Mouse (Mus musculus): ENCODE measurements at regions not wholly inside any gene's neighbourhood (a gene's known extent, or its start where the extent isn't known, plus 50 kb on each side); places are given as distances from the start of the nearest gene placed in this dataset.
A peak's percentile ranks its signal among the peaks of the same experiment; 100 is the strongest.

GRCm38 (mm10) chr17:79282771-79283170 lies 72.1 kb downstream of the Cdc42ep3 start:
- no peaks in the 10 kb centered on the region for H3K4me1 ChIP-seq (ENCODE audit: control insufficient read depth, insufficient read depth, low read length)
- no peak overlapping the region for H3K27ac ChIP-seq (ENCODE audit: insufficient read depth, low read depth, low read length)
- H3K4me3 ChIP-seq (ENCODE audit: insufficient read depth, low read length) = no peak overlapping the region
- TF ChIP-seq CTCF (IDR thresholded peaks at IDR 0.05; ENCODE audit: low read depth, low read length) (no peak), POLR2A (IDR thresholded peaks at IDR 0.05; ENCODE audit: borderline replicate concordance, low read depth, low read length) (no peak)

DNA sequence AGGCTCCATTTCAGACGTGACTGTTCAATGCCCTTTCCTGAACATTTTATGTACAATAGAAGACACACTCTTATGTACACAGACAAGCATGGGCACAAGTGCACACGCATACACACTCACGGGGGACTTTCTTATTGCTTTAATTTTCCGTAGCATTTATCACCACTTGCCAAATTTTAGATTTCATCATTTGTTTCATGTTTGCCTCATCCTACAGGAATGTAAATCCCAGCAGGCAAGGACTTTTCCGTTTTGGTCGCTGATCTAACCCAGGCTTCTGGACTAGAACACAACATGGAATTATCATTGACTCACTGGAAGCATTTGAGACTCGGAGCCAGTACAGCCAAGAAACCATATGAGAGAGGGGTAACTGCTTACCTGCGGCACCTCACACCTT lies 81.3 kb downstream of the Cdc42ep3 start:
- Histone ChIP-seq H3K27ac (ENCODE audit: insufficient read depth, low read depth, low read length) (no peak overlapping the region), H3K4me1 (ENCODE audit: control insufficient read depth, insufficient read depth, low read length) (no peaks in the 10 kb centered on the region), H3K4me3 (ENCODE audit: insufficient read depth, low read length) (no peak overlapping the region)
- no peak for TF ChIP-seq POLR2A (IDR thresholded peaks at IDR 0.05; ENCODE audit: borderline replicate concordance, low read depth, low read length)
- no peak for TF ChIP-seq CTCF (IDR thresholded peaks at IDR 0.05; ENCODE audit: low read depth, low read length)

GRCm38 (mm10) chr17:79259691-79260090 lies 95.2 kb downstream of the Cdc42ep3 start:
- no peaks in the 10 kb centered on the region for H3K4me1 ChIP-seq (ENCODE audit: control insufficient read depth, insufficient read depth, low read length)
- TF ChIP-seq POLR2A (IDR thresholded peaks at IDR 0.05; ENCODE audit: borderline replicate concordance, low read depth, low read length) (no peak), CTCF (IDR thresholded peaks at IDR 0.05; ENCODE audit: low read depth, low read length) (no peak)
- no peak overlapping the region for H3K27ac ChIP-seq (ENCODE audit: insufficient read depth, low read depth, low read length)
- H3K4me3 ChIP-seq (ENCODE audit: insufficient read depth, low read length) = no peak overlapping the region

DNA sequence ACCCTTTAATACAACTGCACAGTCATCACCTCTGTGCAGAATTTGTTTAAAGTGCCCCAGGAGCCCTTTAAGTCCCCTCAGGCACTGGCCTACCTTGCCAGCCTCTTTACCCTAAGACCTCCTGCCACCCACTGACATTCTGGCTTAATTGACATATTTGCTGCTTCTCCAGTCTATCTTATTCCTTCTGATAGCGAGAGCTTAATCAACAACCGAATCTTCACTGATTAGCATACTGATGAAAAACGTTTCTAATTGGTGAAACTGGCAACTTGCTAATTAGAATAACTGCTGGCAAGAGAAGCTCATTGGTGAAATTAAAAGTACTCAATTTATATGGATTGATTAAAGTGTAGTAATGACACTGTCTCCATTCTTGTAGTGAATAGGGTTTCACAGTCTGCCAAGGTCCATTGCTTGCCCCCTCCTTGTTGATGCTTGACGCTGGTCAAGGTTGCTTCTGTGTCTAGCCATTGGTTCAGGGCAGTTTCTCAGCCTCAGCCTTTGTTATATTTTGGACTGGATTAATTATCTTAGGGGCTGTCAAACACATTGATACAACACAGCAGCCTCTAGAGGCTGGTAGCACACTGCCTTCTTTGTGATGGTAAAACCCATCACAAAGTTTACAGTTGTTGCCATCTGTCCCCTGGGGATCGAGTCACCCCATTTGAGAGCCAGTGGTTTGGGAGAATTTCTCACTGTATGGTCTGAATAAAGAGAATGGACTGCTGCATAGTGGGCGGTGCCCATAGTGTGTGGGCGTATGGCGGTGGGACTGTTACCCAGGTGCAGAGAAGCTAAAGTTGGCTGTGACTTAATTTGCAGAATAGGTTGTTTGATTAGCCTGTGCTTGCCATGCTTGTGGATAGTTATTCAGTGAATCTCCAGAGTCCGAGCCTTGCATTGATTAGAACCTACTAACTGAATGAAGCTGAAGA lies 107.7 kb downstream of the Cdc42ep3 start:
- TF ChIP-seq POLR2A (IDR thresholded peaks at IDR 0.05; ENCODE audit: borderline replicate concordance, low read depth, low read length) (no peak), CTCF (IDR thresholded peaks at IDR 0.05; ENCODE audit: low read depth, low read length) (no peak)
- H3K4me1 ChIP-seq (ENCODE audit: control insufficient read depth, insufficient read depth, low read length) = no peaks in the 10 kb centered on the region
- no peak overlapping the region for H3K4me3 ChIP-seq (ENCODE audit: insufficient read depth, low read length)
- H3K27ac ChIP-seq (ENCODE audit: insufficient read depth, low read depth, low read length) = no peak overlapping the region

GRCm38 (mm10) chr17:79244121-79244520 lies 110.8 kb downstream of the Cdc42ep3 start:
- H3K4me1 ChIP-seq (ENCODE audit: control insufficient read depth, insufficient read depth, low read length) = no peaks in the 10 kb centered on the region

GRCm38 (mm10) chr17:79243426-79243825 lies 111.5 kb downstream of the Cdc42ep3 start:
- Histone ChIP-seq H3K27ac (ENCODE audit: insufficient read depth, low read depth, low read length) (no peak overlapping the region), H3K4me1 (ENCODE audit: control insufficient read depth, insufficient read depth, low read length) (no peaks in the 10 kb centered on the region), H3K4me3 (ENCODE audit: insufficient read depth, low read length) (no peak overlapping the region)
- TF ChIP-seq CTCF (IDR thresholded peaks at IDR 0.05; ENCODE audit: low read depth, low read length) = no peak
- no peak for TF ChIP-seq POLR2A (IDR thresholded peaks at IDR 0.05; ENCODE audit: borderline replicate concordance, low read depth, low read length)

More at GRCm38 (mm10) chr17:79244121-79244520, 110.8 kb downstream of the Cdc42ep3 start:
- TF ChIP-seq POLR2A (IDR thresholded peaks at IDR 0.05; ENCODE audit: borderline replicate concordance, low read depth, low read length) (no peak), CTCF (IDR thresholded peaks at IDR 0.05; ENCODE audit: low read depth, low read length) (no peak)
- no peak overlapping the region for H3K27ac ChIP-seq (ENCODE audit: insufficient read depth, low read depth, low read length)
- H3K4me3 ChIP-seq (ENCODE audit: insufficient read depth, low read length) = no peak overlapping the region

- H3K27ac ChIP-seq (ENCODE audit: insufficient read depth, low read depth, low read length) = no peak overlapping the region
- H3K4me1 ChIP-seq (ENCODE audit: control insufficient read depth, insufficient read depth, low read length) = no peaks in the 10 kb centered on the region; the same call in 1 of the 2 replicates
- H3K4me3 ChIP-seq (ENCODE audit: insufficient read depth, low read length) = no peak overlapping the region
- no peak for TF ChIP-seq CTCF (IDR thresholded peaks at IDR 0.05; ENCODE audit: low read depth, low read length)
- no peak for TF ChIP-seq POLR2A (IDR thresholded peaks at IDR 0.05; ENCODE audit: borderline replicate concordance, low read depth, low read length)
These were observed 113.4 kb downstream of the Cdc42ep3 start for GRCm38 (mm10) chr17:79241489-79241888.

DNA sequence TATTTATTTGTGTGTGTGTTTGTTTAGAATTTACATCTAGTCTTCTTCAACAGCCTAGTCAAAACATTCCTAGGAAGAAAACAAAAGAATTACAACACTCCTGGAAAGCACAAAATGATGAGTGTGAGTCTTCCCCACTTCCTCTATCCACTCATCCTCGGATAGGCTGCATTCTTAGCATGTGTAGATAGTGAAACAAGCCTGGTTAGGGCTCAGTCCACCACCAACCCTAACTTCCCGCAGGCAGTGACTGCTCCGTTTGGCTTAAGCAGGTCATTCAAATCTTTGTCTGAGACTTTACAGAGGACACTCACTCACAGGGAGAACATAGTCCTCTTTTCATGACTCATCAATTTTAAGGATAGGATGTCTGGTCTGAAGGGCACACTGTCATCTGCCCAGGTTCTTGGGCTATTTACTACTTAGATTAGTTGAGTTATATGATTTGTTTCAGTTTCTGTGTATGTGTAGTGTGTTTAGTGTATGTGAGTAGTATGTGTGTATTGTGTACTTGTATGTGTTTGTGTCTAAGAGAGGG lies 118.6 kb downstream of the Cdc42ep3 start:
- TF ChIP-seq POLR2A (IDR thresholded peaks at IDR 0.05; ENCODE audit: borderline replicate concordance, low read depth, low read length) (no peak), CTCF (IDR thresholded peaks at IDR 0.05; ENCODE audit: low read depth, low read length) (no peak)
- H3K4me1 ChIP-seq (ENCODE audit: control insufficient read depth, insufficient read depth, low read length) = peaks cover 16% of the 10 kb centered on the region
- no peak overlapping the region for H3K27ac ChIP-seq (ENCODE audit: insufficient read depth, low read depth, low read length)
- peak overlapping the region; percentile 26; the same call in 1 of the 2 replicates for H3K4me3 ChIP-seq (ENCODE audit: insufficient read depth, low read length)

DNA sequence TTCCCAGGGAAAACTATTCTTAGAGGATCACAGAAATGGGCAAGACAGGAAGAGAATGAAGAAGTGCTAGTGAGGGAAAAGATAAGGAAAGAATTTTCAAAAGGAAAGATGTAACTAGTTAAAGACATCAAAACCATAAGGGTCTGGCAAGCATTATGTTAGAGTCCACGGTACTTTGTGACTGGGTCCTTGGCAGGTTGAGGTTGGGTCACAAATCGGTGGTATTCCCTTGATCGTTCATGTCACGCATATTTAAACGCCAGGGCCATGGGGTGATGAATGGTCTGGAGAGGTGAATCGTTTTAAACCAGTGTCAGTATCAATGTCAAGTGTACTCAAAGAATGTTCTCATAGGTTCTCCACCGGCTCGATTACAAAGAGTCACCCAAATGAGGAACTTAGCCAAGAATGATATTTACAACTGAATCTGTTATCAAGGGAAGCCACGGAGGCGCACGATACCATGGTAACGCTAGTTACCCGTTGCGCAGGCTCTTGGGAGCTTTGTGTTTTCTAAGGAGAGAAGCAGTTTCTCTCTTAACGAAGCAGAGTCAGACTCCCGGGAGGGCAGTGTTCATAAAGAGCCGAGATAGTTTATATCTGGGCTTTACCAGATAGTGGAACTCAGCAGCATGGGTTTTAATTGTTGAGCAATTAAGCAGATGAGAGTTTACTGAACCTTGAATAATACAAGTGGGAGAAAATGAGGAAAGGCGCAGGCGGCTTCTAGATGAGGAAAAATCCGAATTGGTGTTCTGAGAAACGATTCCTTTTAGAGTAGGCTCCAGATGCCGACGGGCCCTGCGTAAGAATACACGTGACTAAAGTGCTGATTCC lies 124.0 kb downstream of the Cdc42ep3 start:
- H3K4me1 ChIP-seq (ENCODE audit: control insufficient read depth, insufficient read depth, low read length) = peaks cover 19% of the 10 kb centered on the region
- H3K4me3 ChIP-seq (ENCODE audit: insufficient read depth, low read length) = 0 out of 2 replicates have a peak overlapping the region, but pooled peaks have one; percentile 21
- H3K27ac ChIP-seq (ENCODE audit: insufficient read depth, low read depth, low read length) = no peak overlapping the region
- TF ChIP-seq CTCF (IDR thresholded peaks at IDR 0.05; ENCODE audit: low read depth, low read length) (no peak), POLR2A (IDR thresholded peaks at IDR 0.05; ENCODE audit: borderline replicate concordance, low read depth, low read length) (no peak)
